In the genomic region with DNA sequence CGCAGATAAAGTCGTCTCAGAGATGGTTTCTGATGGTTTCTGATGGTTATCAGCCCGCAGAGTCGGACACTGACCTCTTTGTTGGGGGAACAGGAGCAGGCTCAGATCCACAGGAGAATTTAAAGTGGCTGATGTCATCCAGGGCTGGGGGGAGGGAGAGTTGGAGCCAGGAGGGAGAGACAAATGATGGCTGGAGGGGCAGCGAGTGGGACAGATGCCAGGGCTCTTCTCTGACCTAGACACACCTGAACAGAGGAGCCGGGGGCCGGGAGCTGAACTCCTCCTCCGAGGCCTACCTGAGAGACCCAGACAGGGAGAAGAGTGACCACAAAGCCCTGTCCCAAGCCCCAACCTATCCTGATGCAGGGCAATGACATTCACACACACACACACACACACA, we compare ENCODE assay signal across 14 mouse cellular contexts. TPM values are rescaled to one million over a fixed set of nuclear protein-coding genes. Genes with fewer than 3 reads are reported as not detected.
DNase-seq lines count a peak whose midpoint lies in the region; ATAC-seq and TF ChIP-seq lines count a peak whose summit lies in the region.
"Had no signal": no experiment of that assay in that cellular context is flagged by ENCODE, and none has a peak within 500 bp of the region (broad histone marks: within the 10 kb centered on the region; RNA-seq: fewer than 3 reads in every experiment).

No protein-coding gene starts in this region.

- H3K9ac ChIP-seq in hindbrain, embryonic 16.5 days (ENCODE audit: low read depth, low read length) = no peak overlapping the region
- H3K9ac ChIP-seq in liver, embryonic 16.5 days (ENCODE audit: low read depth, low read length) = peak overlapping the region; percentile 58

- no peaks in the 10 kb centered on the region for H3K9me3 ChIP-seq in hindbrain, embryonic 10.5 days
- no peaks in the 10 kb centered on the region for H3K9me3 ChIP-seq in hindbrain, embryonic 16.5 days (ENCODE audit: control insufficient read depth, low read length)
- H3K9me3 ChIP-seq in liver, embryonic 16.5 days (replicated peaks; ENCODE audit: control insufficient read depth, low read length) = peaks cover 3% of the 10 kb centered on the region
- H3K9me3 ChIP-seq: neural tube, embryonic 13.5 days had no signal

- peaks cover 79% of the 10 kb centered on the region for H3K4me1 ChIP-seq in hindbrain, embryonic 10.5 days (replicated peaks)
- H3K4me1 ChIP-seq in hindbrain, embryonic 16.5 days (ENCODE audit: control insufficient read depth, insufficient read depth, low read depth, low read length) = peaks cover 12% of the 10 kb centered on the region
- H3K4me1 ChIP-seq in liver, embryonic 16.5 days (ENCODE audit: control insufficient read depth, low read depth, low read length) = peaks cover 88% of the 10 kb centered on the region
- peaks cover 11% of the 10 kb centered on the region for H3K4me1 ChIP-seq in lung, adult 2 months (ENCODE audit: control insufficient read depth, insufficient read depth, low read length)

- H3K27ac ChIP-seq in hindbrain, embryonic 10.5 days = peak overlapping the region; percentile 62; the same call in 1 of the 2 replicates
- H3K27ac ChIP-seq in hindbrain, embryonic 16.5 days (ENCODE audit: low read depth, low read length) = no peak overlapping the region
- peak overlapping the region; percentile 99 for H3K27ac ChIP-seq in liver, embryonic 16.5 days (ENCODE audit: low read length)

- peaks cover 16% of the 10 kb centered on the region; the same call in 1 of the 2 replicates for H3K36me3 ChIP-seq in hindbrain, embryonic 10.5 days
- H3K36me3 ChIP-seq in hindbrain, embryonic 16.5 days (ENCODE audit: control insufficient read depth, insufficient read depth, low read length) = no peaks in the 10 kb centered on the region
- peaks cover 59% of the 10 kb centered on the region for H3K36me3 ChIP-seq in liver, embryonic 16.5 days (ENCODE audit: control insufficient read depth, insufficient read depth)
- H3K36me3 ChIP-seq: neural tube, embryonic 13.5 days had no signal

- no peak for ATAC-seq in hindbrain, embryonic 16.5 days
- no peak for ATAC-seq in liver, embryonic 16.5 days (ENCODE audit: low read depth)

- H3K27me3 ChIP-seq in hindbrain, embryonic 10.5 days (ENCODE audit: insufficient read depth, poor library complexity, severe bottlenecking) = peaks cover 52% of the 10 kb centered on the region
- peaks cover 2% of the 10 kb centered on the region; the same call in 1 of the 2 replicates for H3K27me3 ChIP-seq in hindbrain, embryonic 16.5 days (replicated peaks; ENCODE audit: control insufficient read depth, insufficient read depth, low read length)
- H3K27me3 ChIP-seq in liver, embryonic 16.5 days (ENCODE audit: control insufficient read depth, insufficient read depth, low read depth, low read length) = no peaks in the 10 kb centered on the region

- WGBS in hindbrain, embryonic 10.5 days = 80% methylated on average over 8 of the region's 8 CpGs
- 70% methylated on average over 8 of the region's 8 CpGs for WGBS in hindbrain, embryonic 16.5 days
- 63% methylated on average over 7 of the region's 8 CpGs for WGBS in liver, embryonic 16.5 days (ENCODE audit: insufficient replicate concordance)
- 83% methylated on average over 8 of the region's 8 CpGs for WGBS in lung, adult 2 months

- DNase-seq in cerebellum, postnatal 25 days = peak; percentile 11 to 38
- no peak for DNase-seq in cerebellum, adult 9-10 months
- DNase-seq in hindbrain, embryonic 10.5 days (ENCODE audit: low spot score) = no peak
- peak; percentile 65 for DNase-seq in brain, adult 2 months (ENCODE audit: low read depth, low spot score)
- DNase-seq in thymus, postnatal 25 days = no peak
- DNase-seq in lung, adult 2 months = no peak
- DNase-seq: adrenal gland, adult 8-10 months; kidney, adult 11 months; spleen, adult 18-20 months; thymus, adult 2 months had no signal

- no peak overlapping the region for H3K4me2 ChIP-seq in hindbrain, embryonic 16.5 days (ENCODE audit: low read length)
- H3K4me2 ChIP-seq in liver, embryonic 16.5 days (ENCODE audit: low read depth, low read length) = peak overlapping the region; percentile 52
- H3K4me2 ChIP-seq: neural tube, embryonic 13.5 days had no signal

- H3K4me3 ChIP-seq in hindbrain, embryonic 10.5 days = no peak overlapping the region
- H3K4me3 ChIP-seq in hindbrain, embryonic 16.5 days (ENCODE audit: low read length) = no peak overlapping the region
- peak overlapping the region; percentile 10; the same call in 1 of the 2 replicates for H3K4me3 ChIP-seq in liver, embryonic 16.5 days (ENCODE audit: low read depth, low read length)
- H3K4me3 ChIP-seq in lung, adult 2 months (replicated peaks; ENCODE audit: extremely low read depth, low read depth, low read length) = no peak overlapping the region
- H3K4me3 ChIP-seq: neural tube, embryonic 13.5 days had no signal

- no peak for TF ChIP-seq POLR2A in lung, adult 2 months (IDR thresholded peaks at IDR 0.05; ENCODE audit: borderline replicate concordance, extremely low read depth, low read depth, low read length)

- no peak for TF ChIP-seq CTCF in lung, adult 2 months (IDR thresholded peaks at IDR 0.05; ENCODE audit: insufficient read depth, low read length)

RNA-seq across cellular contexts. Expression of a gene that starts 31.5 kb away (rescaled TPM):
- polyA plus RNA-seq in hindbrain, embryonic 10.5 days (2016; fragmentation: Nextera tagmentation; extraction: Ambion mirVana) = not detected in 2 replicates
- 0.39 and 0.60 TPM in 2 replicates for polyA plus RNA-seq in hindbrain, embryonic 16.5 days (2015; fragmentation: Nextera tagmentation; extraction: Ambion mirVana)
- polyA plus RNA-seq in liver, embryonic 16.5 days (2015; fragmentation: Nextera tagmentation; extraction: Ambion mirVana) = not detected in 2 replicates
- polyA plus RNA-seq in lung, adult 2 months (2012; rRNA removed) = not detected in 2 replicates
- polyA plus RNA-seq: lung, embryonic 16.5 days; neural tube, embryonic 13.5 days had no signal

RNA-seq across cellular contexts. Expression of a gene that starts 47.1 kb away (rescaled TPM):
- 1.6 and 2.4 TPM in 2 replicates for polyA plus RNA-seq in hindbrain, embryonic 10.5 days (2016; fragmentation: Nextera tagmentation; extraction: Ambion mirVana)
- 0.75 and 1.2 TPM in 2 replicates for polyA plus RNA-seq in hindbrain, embryonic 16.5 days (2015; fragmentation: Nextera tagmentation; extraction: Ambion mirVana)
- polyA plus RNA-seq in liver, embryonic 16.5 days (2015; fragmentation: Nextera tagmentation; extraction: Ambion mirVana) = 6.8 and 8.1 TPM in 2 replicates
- polyA plus RNA-seq in lung, adult 2 months (2012; rRNA removed) = 32.0 and 38.4 TPM in 2 replicates

RNA-seq across cellular contexts. Expression of a gene that starts 47.3 kb away (rescaled TPM):
- 67.6 and 75.0 TPM in 2 replicates for polyA plus RNA-seq in hindbrain, embryonic 10.5 days (2016; fragmentation: Nextera tagmentation; extraction: Ambion mirVana)
- 28.8 and 31.8 TPM in 2 replicates for polyA plus RNA-seq in hindbrain, embryonic 16.5 days (2015; fragmentation: Nextera tagmentation; extraction: Ambion mirVana)
- polyA plus RNA-seq in liver, embryonic 16.5 days (2015; fragmentation: Nextera tagmentation; extraction: Ambion mirVana) = 17.8 and 19.0 TPM in 2 replicates
- polyA plus RNA-seq in lung, adult 2 months (2012; rRNA removed) = 26.8 and 29.1 TPM in 2 replicates

Comparison
In these comparisons a context has a peak if more than half of its experiments do, and no peak if none do; other contexts are left out.
1. DNase-seq: peak in cerebellum, postnatal 25 days (2 of 2) and brain, adult 2 months (single experiment); none in cerebellum, adult 9-10 months (single experiment), hindbrain, embryonic 10.5 days (single experiment), thymus, postnatal 25 days (single experiment) and lung, adult 2 months (single experiment).